Mouse (Mus musculus): ENCODE data around the gene Morc2a.

The Morc2a gene

GRCm38 (mm10) chr11:3733933-3734636, 85.1 kb downstream of the Morc2a start:
- no peak for DNase-seq (ENCODE audit: low read depth)

GRCm38 (mm10) chr11:3735715-3736114, 86.7 kb downstream of the Morc2a start:
- DNase-seq (ENCODE audit: low read depth) = no peak

GRCm38 (mm10) chr11:3738778-3739177, 89.8 kb downstream of the Morc2a start:
- DNase-seq (ENCODE audit: low read depth) = no peak

Measured in c-Kit-positive CD71-positive TER-119-negative erythroid progenitor cells, embryonic 14.5 days (primary cell).